Mouse (Mus musculus) thymus, adult 2 months (tissue): ENCODE data around the gene Rph3al. TPM values are rescaled to one million over a fixed set of nuclear protein-coding genes. Genes with fewer than 3 reads are reported as not detected.

Experiments
- DNase-seq: peaks from one replicate; pipeline ENCODE4 v3.0.0; 2021
- H3K27ac ChIP-seq: fragments of 200-500 bp; 2 replicates; pipeline ENCODE4 v1.5.1; 2012; ENCODE audit warnings: low read length, control low read depth; ENCODE audit not compliant: control insufficient read depth, insufficient read depth
- H3K27me3 ChIP-seq: fragments of 200-500 bp; 2 replicates; pipeline ENCODE4 v1.6.1; 2012; ENCODE audit warnings: mild to moderate bottlenecking, low read length, moderate library complexity, mixed read lengths; ENCODE audit not compliant: control insufficient read depth, insufficient read depth
- H3K36me3 ChIP-seq: fragments of 200-500 bp; 2 replicates; pipeline ENCODE4 v1.6.1; 2012; ENCODE audit warnings: mild to moderate bottlenecking, low read length, moderate library complexity; ENCODE audit not compliant: control insufficient read depth, insufficient read depth
- H3K4me1 ChIP-seq: fragments of 200-500 bp; replicated peaks from 2 replicates; pipeline ENCODE4 v1.6.1; 2012; ENCODE audit warnings: low read length; ENCODE audit not compliant: control insufficient read depth, insufficient read depth
- H3K4me3 ChIP-seq: fragments of 200-500 bp; 2 replicates; pipeline ENCODE4 v1.5.1; 2012; ENCODE audit warnings: mild to moderate bottlenecking, low read length, control low read depth, moderate library complexity; ENCODE audit not compliant: control insufficient read depth, insufficient read depth
- CTCF ChIP-seq: fragments of 200-500 bp; IDR thresholded peaks from 2 replicates; pipeline ENCODE4 v1.5.1; 2012; ENCODE audit warnings: mild to moderate bottlenecking, control low read depth, low read length, moderate library complexity, borderline replicate concordance; ENCODE audit not compliant: control insufficient read depth, poor library complexity, insufficient read depth; ENCODE audit errors: extremely low read depth
- POLR2A ChIP-seq: fragments of 200-500 bp; IDR thresholded peaks from 2 replicates; pipeline ENCODE4 v1.6.1; 2012; ENCODE audit warnings: mild to moderate bottlenecking, low read length, control low read depth, moderate library complexity; ENCODE audit not compliant: control insufficient read depth, poor library complexity, insufficient read depth; ENCODE audit errors: extremely low read depth
- WGBS: fragments of 180-500 bp; shearing (Covaris S2); methylation state at CpG from one replicate; pipeline ENCODE4 v1.1.7; 2018; 5-methylcytosine and 5-hydroxymethylcytosine counted together
- polyA plus RNA-seq: library from polyadenylated mRNA; depleted of rRNA; stranded (reverse); fragments of >200 nt; gene quantifications from 2 replicates; pipeline ENCODE4 v1.2.3, GENCODE M21; 2012

Gene Rph3al
- polyA plus RNA-seq, 1 experiment: 7.6 TPM

DNA sequence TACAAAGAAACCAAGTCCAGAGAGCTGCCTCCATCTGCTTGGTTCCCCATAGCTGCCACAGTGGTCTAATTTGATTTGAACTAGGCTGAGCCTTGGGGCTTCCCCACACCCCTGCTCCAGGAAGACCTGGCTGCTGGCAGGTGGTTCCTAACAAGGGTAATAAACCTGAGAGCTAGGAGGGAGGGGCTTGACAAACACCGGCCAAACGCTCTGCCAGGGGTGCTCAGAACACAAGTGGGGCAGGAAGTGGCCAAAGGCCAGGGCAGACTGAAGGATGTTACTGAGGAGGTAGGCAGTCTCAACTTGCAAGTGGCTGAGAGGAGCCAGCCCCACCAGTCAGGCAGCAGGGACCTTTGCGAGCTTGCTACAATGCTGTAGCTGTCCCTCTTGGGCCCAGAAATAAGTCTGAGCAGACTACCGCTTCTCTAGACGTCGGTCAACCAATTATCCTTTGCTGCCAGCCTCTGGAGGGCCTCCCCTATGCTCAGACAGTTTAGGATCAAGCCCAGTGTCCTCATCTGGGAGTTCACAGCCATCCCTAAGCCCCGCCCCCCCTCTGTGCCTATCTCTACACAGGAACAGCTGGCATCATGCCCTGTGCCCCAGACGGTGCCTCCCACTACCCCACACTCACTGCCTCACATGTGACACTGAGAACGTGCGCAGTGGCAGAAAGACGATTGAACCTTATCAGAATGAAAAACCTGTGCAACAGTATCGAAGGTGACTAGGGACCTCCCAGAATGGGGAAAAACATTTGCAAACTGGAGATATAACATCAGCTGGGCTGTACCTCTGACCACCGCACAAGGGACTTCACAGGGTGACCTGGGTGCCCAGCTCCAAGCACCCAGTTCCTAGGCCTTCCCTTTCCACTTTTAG lies 11.6 kb downstream of the Rph3al start:
- peak; percentile 28 for DNase-seq
- peaks cover 20% of the 10 kb centered on the region for H3K4me1 ChIP-seq
- no peak for TF ChIP-seq POLR2A
- TF ChIP-seq CTCF: no peak
- no peak overlapping the region for H3K4me3 ChIP-seq
- 20% methylated on average over 13 of the region's 13 CpGs for WGBS
- no peaks in the 10 kb centered on the region for H3K27me3 ChIP-seq
- H3K27ac ChIP-seq: no peak overlapping the region
- no peaks in the 10 kb centered on the region for H3K36me3 ChIP-seq

- Histone ChIP-seq H3K4me1 (peaks cover 20% of the 10 kb centered on the region), H3K4me3 (no peak overlapping the region), H3K27me3 (no peaks in the 10 kb centered on the region), H3K36me3 (no peaks in the 10 kb centered on the region), H3K27ac (no peak overlapping the region)
- WGBS: 73% methylated on average over 7 of the region's 7 CpGs
- DNase-seq: no peak
- TF ChIP-seq POLR2A (no peak), CTCF (no peak)
These were observed 12.4 kb downstream of the Rph3al start for GRCm38 (mm10) chr11:75925801-75926200.

DNA sequence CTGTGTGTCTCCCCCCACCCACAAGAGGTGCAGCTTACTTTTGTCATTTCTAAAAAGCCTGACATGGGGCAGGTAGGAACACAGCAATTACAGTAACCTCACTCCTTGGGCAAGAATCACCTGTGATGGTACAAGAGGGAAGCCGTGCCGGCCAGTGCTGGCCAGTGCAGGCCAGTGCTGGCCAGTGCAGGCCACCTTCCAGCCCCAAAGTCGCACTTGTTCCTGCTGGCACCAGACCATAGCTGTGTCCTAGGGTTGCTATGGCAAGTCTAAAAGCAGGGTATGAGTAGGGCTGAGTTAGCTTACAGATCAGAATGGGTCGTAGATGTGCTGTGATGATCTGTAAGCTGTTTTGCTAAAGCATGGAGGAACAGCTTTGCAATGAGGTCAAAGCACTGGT lies 15.5 kb downstream of the Rph3al start:
- 89% methylated on average over 4 of the region's 4 CpGs for WGBS
- Histone ChIP-seq H3K4me3 (no peak overlapping the region), H3K27me3 (no peaks in the 10 kb centered on the region), H3K4me1 (peaks cover 18% of the 10 kb centered on the region), H3K36me3 (no peaks in the 10 kb centered on the region), H3K27ac (no peak overlapping the region)
- DNase-seq: no peak
- TF ChIP-seq CTCF (no peak), POLR2A (no peak)

- Histone ChIP-seq H3K4me1 (no peaks in the 10 kb centered on the region), H3K27ac (no peak overlapping the region), H3K36me3 (no peaks in the 10 kb centered on the region), H3K4me3 (no peak overlapping the region), H3K27me3 (no peaks in the 10 kb centered on the region)
- no peak for TF ChIP-seq CTCF
- no peak for TF ChIP-seq POLR2A
- WGBS: 62% methylated on average over 6 of the region's 6 CpGs
- no peak for DNase-seq
These were observed 19.1 kb downstream of the Rph3al start for GRCm38 (mm10) chr11:75919139-75919538.

DNA sequence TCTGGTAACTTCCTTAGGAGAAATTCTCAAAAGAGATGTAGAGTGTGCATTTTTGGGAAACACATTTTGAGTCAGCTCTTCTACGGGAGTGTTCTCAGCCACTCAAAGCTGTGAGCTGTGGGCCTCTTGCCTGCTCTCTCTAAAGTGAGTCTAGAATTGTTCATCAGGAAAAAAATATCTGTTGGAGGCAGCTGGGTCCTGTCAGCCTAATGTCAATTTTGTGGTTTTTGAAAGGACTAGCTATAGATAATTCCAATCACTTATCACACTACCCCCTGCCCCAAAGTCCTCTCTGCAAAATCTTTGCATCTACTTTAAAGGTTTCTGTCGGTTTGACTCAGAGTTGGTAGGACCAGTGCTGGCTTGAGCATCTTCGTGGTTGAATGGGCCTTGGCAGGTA lies 20.9 kb downstream of the Rph3al start:
- no peaks in the 10 kb centered on the region for H3K27me3 ChIP-seq
- TF ChIP-seq POLR2A (no peak), CTCF (no peak)
- H3K36me3 ChIP-seq: no peaks in the 10 kb centered on the region

GRCm38 (mm10) chr11:75913953-75914352 lies 24.3 kb downstream of the Rph3al start:
- H3K4me1 ChIP-seq: no peaks in the 10 kb centered on the region
- H3K4me3 ChIP-seq: no peak overlapping the region
- H3K36me3 ChIP-seq: no peaks in the 10 kb centered on the region
- WGBS: 43% methylated on average over 3 of the region's 3 CpGs
- no peaks in the 10 kb centered on the region for H3K27me3 ChIP-seq
- DNase-seq: peak; percentile 75
- peak; percentile 75 for TF ChIP-seq CTCF
- no peak for TF ChIP-seq POLR2A
- no peak overlapping the region for H3K27ac ChIP-seq

More for the DNA sequence above, 20.9 kb downstream of the Rph3al start:
- Histone ChIP-seq H3K4me3 (no peak overlapping the region), H3K27ac (no peak overlapping the region), H3K4me1 (no peaks in the 10 kb centered on the region)
- no peak for DNase-seq
- WGBS: 91% methylated on average over 3 of the region's 3 CpGs
